Mouse (Mus musculus) spleen, postnatal 4 days (tissue): ENCODE data around the gene Rtn4ip1.
"Not testable (repeated sequence)": the region's sequence is repeated elsewhere in the genome, so short reads cannot be mapped to it uniquely, and the experiment has no call there.

Experiments
- DNase-seq, 2 experiments: peaks; one replicate each; pipeline ENCODE4 v3.0.0; 2022; ENCODE audit warnings: low spot score in 2 of 2

The Rtn4ip1 gene

DNA sequence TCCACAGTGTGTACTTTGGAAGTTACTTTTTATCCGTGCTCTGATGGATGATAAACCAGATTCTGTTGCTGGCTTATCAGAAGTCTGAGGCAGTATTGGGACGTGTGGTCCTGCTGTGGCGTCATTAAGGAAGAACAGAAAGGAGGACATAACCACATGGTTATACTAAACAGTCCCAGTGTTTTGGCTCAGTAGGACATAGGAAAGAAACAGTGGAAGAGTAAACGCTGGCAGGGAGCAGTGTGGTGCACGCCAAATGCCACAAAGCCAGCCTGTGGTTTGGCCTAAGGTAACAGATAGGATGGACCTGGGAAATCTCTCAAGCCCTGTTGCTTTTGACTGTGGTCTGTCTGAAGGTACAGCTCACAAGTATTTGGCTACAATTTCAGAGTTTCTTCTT is 27.0 kb downstream of the Rtn4ip1 start:
- DNase-seq = no peak

DNA sequence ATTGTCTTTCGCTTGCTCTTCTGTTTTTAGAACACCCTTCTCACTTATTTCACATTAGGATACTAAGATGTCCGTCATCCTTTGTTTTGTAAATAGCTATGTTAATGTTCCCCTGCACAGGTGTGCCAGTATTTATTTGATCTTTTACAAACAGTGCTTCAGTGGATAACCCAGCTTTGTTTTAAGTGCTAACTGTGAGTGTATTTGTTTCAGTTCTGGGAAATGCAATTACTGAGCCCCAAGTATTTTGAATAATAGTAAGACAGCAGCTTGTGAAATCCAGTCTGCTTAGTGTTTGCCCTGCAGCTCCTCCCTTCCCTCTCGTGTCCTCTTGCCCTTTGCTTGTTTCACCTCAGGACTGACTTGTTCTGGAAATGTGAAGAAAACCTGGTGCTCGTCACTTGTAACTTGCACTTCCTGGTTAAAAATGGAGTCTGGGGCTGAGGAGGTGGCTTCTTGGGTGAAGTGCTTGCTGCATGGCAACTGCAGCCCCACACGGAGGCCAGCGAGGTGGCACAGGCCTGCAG is 37.6 kb downstream of the Rtn4ip1 start:
- no peak for DNase-seq

DNA sequence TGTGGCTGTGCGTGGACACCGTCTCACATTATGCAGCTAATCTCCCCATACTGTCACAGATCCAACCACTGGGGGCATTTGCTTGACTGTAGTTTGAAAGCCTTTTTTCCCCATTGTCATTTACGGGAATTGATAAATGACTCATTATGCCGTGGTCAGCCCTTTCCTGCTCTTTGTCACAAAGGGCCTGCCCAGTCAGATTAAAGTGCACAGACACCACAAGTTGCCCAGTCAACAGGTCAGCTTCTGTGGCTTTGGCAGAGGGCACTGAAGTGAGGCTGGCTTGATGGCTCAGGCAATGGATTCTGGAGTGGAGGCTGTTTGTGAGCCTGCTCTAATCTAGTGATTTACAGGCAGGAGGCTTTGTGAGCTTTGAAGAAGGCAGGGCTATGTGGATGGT is 42.1 kb downstream of the Rtn4ip1 start:
- DNase-seq = no peak

GRCm38 (mm10) chr10:43945435-43945834 is 43.8 kb downstream of the Rtn4ip1 start:
- DNase-seq = no peak

GRCm38 (mm10) chr10:43953942-43954341 is 52.3 kb downstream of the Rtn4ip1 start:
- DNase-seq = peak; percentile 61 to 79

GRCm38 (mm10) chr10:43964943-43965342 is 63.3 kb downstream of the Rtn4ip1 start:
- DNase-seq = no peak

GRCm38 (mm10) chr10:43973244-43973643 is 71.6 kb downstream of the Rtn4ip1 start:
- no peak for DNase-seq

DNA sequence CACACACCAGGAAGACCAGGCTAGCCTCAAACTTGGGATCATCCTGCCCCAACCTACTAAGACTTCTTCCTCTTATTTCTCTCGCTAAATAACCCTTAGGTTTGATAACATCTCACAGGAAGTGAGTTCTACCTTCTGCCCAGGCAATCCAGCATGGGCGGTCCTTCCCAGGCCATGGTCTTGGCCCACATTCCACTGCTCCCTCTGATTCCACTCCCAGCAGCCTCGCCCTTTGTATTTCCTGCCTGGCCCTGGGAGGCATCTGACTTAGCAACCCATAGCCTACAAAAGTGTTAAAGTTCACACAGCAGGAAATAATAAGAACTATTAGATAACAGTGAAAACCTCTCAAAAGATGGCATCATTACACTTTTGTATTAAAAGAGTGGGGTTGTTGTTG is 75.7 kb downstream of the Rtn4ip1 start:
- DNase-seq = no peak

GRCm38 (mm10) chr10:43980080-43980479 is 78.5 kb downstream of the Rtn4ip1 start:
- no peak for DNase-seq

DNA sequence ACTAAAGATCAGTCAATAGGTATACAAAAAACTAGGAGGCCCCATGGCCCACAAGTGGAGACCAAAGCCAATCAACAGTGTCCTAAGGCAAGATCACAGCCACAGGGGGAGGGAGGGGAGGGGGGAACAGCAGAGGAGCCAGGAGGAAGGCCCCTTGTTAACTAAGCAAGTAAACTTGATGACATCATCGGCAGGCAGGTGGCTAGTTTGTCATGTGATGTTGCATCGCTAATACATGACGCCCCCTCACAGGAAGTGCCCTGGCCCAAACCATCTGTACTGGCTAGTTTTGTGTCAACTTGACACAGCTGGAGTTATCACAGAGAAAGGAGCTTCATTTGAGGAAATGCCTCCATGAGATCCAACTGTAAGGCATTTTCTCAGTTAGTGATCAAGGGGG is 79.1 kb downstream of the Rtn4ip1 start:
- DNase-seq = not testable (repeated sequence)

DNA sequence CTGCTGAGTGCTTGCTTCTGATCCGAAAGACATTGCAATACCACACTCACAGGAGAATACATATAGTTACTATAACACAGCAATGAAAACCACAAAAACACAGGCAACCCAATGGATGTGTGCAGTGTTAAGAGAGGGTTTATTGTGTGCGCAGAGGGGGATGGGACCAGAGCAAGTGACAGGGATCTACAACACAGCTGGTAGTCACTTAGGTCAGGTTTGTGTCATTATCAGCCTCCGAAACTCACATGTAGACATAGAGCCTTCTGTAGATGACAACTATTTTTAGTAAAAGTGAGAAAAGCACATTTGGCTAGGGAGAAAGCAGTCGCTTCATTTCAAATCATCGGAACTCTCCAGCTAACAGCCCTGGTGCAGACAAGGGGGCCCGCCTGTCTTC is 80.9 kb downstream of the Rtn4ip1 start:
- DNase-seq = no peak

DNA sequence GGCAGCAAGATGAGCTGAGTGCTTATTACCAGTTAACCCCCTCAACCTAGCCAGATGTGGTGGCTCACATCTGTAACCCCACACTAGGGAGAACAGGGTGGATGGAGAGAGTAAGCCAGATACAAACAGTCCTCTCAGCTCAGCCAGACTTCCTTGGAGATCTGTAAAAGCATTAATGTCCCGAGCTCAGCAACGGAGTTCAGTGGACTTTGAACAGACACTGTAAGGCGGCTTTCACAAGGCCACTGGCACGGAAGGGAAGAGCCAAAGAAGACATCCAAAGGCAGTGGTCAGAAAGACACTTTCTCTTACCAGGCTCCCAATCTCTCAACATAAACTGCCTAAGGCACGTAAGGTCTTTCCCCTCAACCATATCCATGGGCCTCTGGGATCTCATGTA is 81.6 kb downstream of the Rtn4ip1 start:
- no peak for DNase-seq

- DNase-seq = no peak
Observed at GRCm38 (mm10) chr10:43983866-43984265, 82.3 kb downstream of the Rtn4ip1 start.

GRCm38 (mm10) chr10:43991268-43991667 is 89.7 kb downstream of the Rtn4ip1 start:
- DNase-seq = no peak

- DNase-seq = no peak
Observed at GRCm38 (mm10) chr10:43992506-43992905, 90.9 kb downstream of the Rtn4ip1 start.

DNA sequence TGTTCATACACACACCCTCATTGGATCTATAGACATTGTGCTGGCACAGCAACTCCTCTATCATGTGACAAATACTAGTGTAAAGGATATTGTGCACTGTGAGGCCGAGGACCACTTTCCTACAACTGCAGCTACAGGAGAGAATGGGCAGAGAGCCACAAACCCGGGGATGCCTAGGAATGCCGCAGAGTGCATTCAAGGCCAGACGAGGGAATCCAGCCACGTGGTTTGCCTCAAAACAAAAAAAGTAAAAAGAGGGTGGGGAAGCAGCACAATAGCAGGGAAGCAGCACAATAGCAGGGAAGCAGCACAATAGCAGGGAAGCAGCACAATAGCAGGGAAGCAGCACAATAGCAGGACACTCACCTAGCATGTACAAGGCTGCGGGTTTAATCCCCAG is 91.6 kb downstream of the Rtn4ip1 start:
- no peak for DNase-seq

- DNase-seq = peak in 1 of 2 experiments; percentile 54
Observed at GRCm38 (mm10) chr10:43995858-43996650, 94.4 kb downstream of the Rtn4ip1 start.

GRCm38 (mm10) chr10:43997276-43997675 is 95.7 kb downstream of the Rtn4ip1 start:
- DNase-seq = no peak

GRCm38 (mm10) chr10:43998023-43998422 is 96.4 kb downstream of the Rtn4ip1 start:
- DNase-seq = no peak

DNA sequence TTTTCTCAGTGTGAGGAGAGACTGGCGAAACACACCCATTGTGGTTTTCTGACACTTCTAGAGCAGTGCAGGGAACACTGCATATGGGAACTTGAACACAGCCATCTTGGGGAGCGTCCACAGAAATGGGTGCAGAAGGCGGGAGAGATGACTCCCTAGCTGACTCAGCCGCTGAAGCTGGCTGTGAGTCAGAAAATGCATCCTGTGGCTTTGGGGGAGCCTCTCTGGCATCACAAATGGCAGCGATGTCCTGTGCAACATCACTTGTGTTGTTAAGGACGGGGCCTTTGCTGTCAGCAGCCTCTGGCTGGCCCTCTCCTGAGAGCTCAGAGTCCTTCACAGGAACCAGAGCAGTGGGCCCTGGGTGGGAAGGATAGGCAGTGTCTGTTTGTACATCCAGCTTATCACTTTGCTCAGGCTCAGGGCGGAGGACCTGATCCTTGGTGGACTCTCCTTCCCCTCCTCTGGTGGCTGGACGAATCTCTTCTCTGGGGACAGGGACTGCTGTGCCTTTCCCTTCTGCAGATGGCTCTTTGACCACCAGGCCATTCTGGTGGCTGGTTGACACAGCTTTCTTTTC is 97.0 kb downstream of the Rtn4ip1 start:
- DNase-seq = no peak

GRCm38 (mm10) chr10:44000156-44000865 is 98.7 kb downstream of the Rtn4ip1 start:
- DNase-seq = no peak
